Mouse (Mus musculus): ENCODE measurements around the gene Dnajc15. TPM values are rescaled to one million over a fixed set of nuclear protein-coding genes. Genes with fewer than 3 reads are reported as not detected.

The Dnajc15 gene
- polyA plus RNA-seq, 1 experiment from 2014 or later, result 95.3 TPM

GRCm38 (mm10) chr14:77864510-77864909, 10.4 kb downstream of the Dnajc15 start:
- Histone ChIP-seq H3K27ac (no peak overlapping the region), H3K9me3 (ENCODE audit: control insufficient read depth, low read length) (no peaks in the 10 kb centered on the region), H3K4me1 (replicated peaks; ENCODE audit: control insufficient read depth, insufficient read depth, low read length) (0 out of 2 replicates have a peak, but pooled peaks cover 3% of the 10 kb centered on the region), H3K27me3 (ENCODE audit: control insufficient read depth, insufficient read depth, low read length) (no peaks in the 10 kb centered on the region), H3K36me3 (replicated peaks; ENCODE audit: control insufficient read depth, insufficient read depth) (no peaks in the 10 kb centered on the region), H3K4me2 (replicated peaks) (no peak overlapping the region), H3K4me3 (replicated peaks; ENCODE audit: low read length) (no peak overlapping the region), H3K9ac (no peak overlapping the region)
- DNase-seq (ENCODE audit: low spot score) (no peak), ATAC-seq (ENCODE audit: low FRiP score) (no peak)
- 92% methylated on average over 6 of the region's 6 CpGs for WGBS

DNA sequence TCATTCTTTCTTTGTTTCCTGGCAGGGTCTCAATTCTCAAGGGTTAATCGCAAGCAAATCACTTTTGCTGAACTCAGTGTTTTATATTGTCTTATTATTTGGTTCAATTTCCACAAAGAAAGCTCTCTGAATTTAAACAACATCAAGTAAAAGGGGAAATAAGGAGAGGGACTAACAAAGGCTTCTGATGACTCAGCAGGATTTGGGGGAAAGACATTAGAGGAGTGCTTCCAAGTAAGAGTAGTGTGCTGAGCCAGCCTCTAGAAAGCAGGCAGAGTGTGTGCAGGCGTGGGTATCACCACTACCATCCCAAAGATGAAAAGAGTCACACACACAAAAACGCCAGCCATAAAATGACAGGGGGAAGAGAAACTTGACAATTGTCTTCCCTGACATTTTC, 10.9 kb downstream of the Dnajc15 start:
- Histone ChIP-seq H3K36me3 (replicated peaks; ENCODE audit: control insufficient read depth, insufficient read depth) (no peaks in the 10 kb centered on the region), H3K27me3 (ENCODE audit: control insufficient read depth, insufficient read depth, low read length) (no peaks in the 10 kb centered on the region), H3K9ac (0 out of 2 replicates have a peak overlapping the region, but pooled peaks have one; percentile 24), H3K4me3 (replicated peaks; ENCODE audit: low read length) (no peak overlapping the region), H3K27ac (no peak overlapping the region), H3K4me2 (replicated peaks) (no peak overlapping the region), H3K9me3 (ENCODE audit: control insufficient read depth, low read length) (no peaks in the 10 kb centered on the region), H3K4me1 (replicated peaks; ENCODE audit: control insufficient read depth, insufficient read depth, low read length) (0 out of 2 replicates have a peak, but pooled peaks cover 3% of the 10 kb centered on the region)
- ATAC-seq (ENCODE audit: low FRiP score) (no peak), DNase-seq (ENCODE audit: low spot score) (no peak)
- WGBS, result 60% methylated on average over 3 of the region's 3 CpGs

GRCm38 (mm10) chr14:77860841-77861560, 13.9 kb downstream of the Dnajc15 start:
- DNase-seq (ENCODE audit: low spot score) (no peak), ATAC-seq (ENCODE audit: low FRiP score) (no peak)
- H3K36me3 ChIP-seq (replicated peaks; ENCODE audit: control insufficient read depth, insufficient read depth), result no peaks in the 10 kb centered on the region
- no peak overlapping the region for H3K27ac ChIP-seq
- H3K9ac ChIP-seq, result no peak overlapping the region
- WGBS, result 76% methylated on average over 5 of the region's 5 CpGs
- H3K9me3 ChIP-seq (ENCODE audit: control insufficient read depth, low read length), result no peaks in the 10 kb centered on the region
- H3K4me1 ChIP-seq (replicated peaks; ENCODE audit: control insufficient read depth, insufficient read depth, low read length), result 0 out of 2 replicates have a peak, but pooled peaks cover 3% of the 10 kb centered on the region
- no peak overlapping the region for H3K4me2 ChIP-seq (replicated peaks)
- no peaks in the 10 kb centered on the region for H3K27me3 ChIP-seq (ENCODE audit: control insufficient read depth, insufficient read depth, low read length)
- no peak overlapping the region for H3K4me3 ChIP-seq (replicated peaks; ENCODE audit: low read length)

- no peak overlapping the region for H3K9ac ChIP-seq
- no peak overlapping the region for H3K27ac ChIP-seq
- H3K4me3 ChIP-seq (replicated peaks; ENCODE audit: low read length), result no peak overlapping the region
- H3K4me1 ChIP-seq (replicated peaks; ENCODE audit: control insufficient read depth, insufficient read depth, low read length), result 0 out of 2 replicates have a peak, but pooled peaks cover 3% of the 10 kb centered on the region
- no peak for ATAC-seq (ENCODE audit: low FRiP score)
- H3K27me3 ChIP-seq (ENCODE audit: control insufficient read depth, insufficient read depth, low read length), result no peaks in the 10 kb centered on the region
- no peak overlapping the region for H3K4me2 ChIP-seq (replicated peaks)
- no peak for DNase-seq (ENCODE audit: low spot score)
- 91% methylated on average over 1 of the region's 1 CpGs for WGBS
- no peaks in the 10 kb centered on the region for H3K36me3 ChIP-seq (replicated peaks; ENCODE audit: control insufficient read depth, insufficient read depth)
- no peaks in the 10 kb centered on the region for H3K9me3 ChIP-seq (ENCODE audit: control insufficient read depth, low read length)
These were observed 15.0 kb downstream of the Dnajc15 start for GRCm38 (mm10) chr14:77859894-77860293.

DNA sequence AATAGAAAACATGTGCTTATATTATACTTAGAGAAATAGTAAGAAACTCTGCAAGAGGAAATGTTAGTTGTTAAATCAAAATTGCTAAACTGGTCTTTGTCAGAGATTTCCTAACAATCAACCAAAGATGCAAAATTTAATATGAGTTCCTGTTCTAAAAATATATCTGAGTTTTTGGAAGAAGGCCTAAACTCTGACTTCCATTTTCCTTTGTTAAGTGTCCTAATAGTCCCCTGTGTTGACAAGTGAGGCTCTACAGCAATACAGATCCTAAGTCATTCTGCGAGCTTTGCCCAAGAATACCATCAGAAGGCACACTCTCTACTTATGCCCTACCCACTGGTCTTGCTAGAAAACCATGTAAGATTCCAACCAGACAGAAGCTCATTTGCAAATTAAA, 21.0 kb downstream of the Dnajc15 start:
- H3K36me3 ChIP-seq (replicated peaks; ENCODE audit: control insufficient read depth, insufficient read depth), result peaks cover 5% of the 10 kb centered on the region
- no peak for ATAC-seq (ENCODE audit: low FRiP score)
- no peak overlapping the region for H3K9ac ChIP-seq
- H3K9me3 ChIP-seq (ENCODE audit: control insufficient read depth, low read length), result no peaks in the 10 kb centered on the region
- H3K4me2 ChIP-seq (replicated peaks), result no peak overlapping the region
- no peak overlapping the region for H3K4me3 ChIP-seq (replicated peaks; ENCODE audit: low read length)
- no peak for DNase-seq (ENCODE audit: low spot score)
- no peaks in the 10 kb centered on the region for H3K27me3 ChIP-seq (ENCODE audit: control insufficient read depth, insufficient read depth, low read length)
- H3K4me1 ChIP-seq (replicated peaks; ENCODE audit: control insufficient read depth, insufficient read depth, low read length), result no peaks in the 10 kb centered on the region
- H3K27ac ChIP-seq, result no peak overlapping the region
- 95% methylated on average over 1 of the region's 1 CpGs for WGBS

DNA sequence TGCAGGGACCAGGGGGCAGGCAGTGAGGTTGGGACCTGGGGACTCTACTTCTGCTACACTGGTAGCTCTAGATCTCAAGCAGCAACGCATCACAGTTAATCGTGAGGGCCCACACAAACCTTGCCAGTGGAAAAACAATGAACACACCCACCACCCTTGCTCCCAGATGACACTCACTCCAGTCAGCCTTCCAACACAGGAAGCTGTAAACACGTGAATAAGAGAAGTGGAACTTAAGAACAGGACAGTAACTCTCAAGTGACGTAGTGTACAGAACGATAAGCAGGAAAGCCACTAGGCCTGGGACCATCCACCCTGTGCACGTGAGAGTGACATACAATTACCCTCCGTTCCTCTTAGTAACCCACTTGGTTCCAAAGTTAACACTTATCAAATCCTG, 25.1 kb downstream of the Dnajc15 start:
- no peak overlapping the region for H3K4me3 ChIP-seq (replicated peaks; ENCODE audit: low read length)
- H3K27ac ChIP-seq, result no peak overlapping the region
- H3K9ac ChIP-seq, result no peak overlapping the region
- DNase-seq (ENCODE audit: low spot score) (no peak), ATAC-seq (ENCODE audit: low FRiP score) (no peak)
- H3K4me2 ChIP-seq (replicated peaks), result no peak overlapping the region
- no peaks in the 10 kb centered on the region for H3K9me3 ChIP-seq (ENCODE audit: control insufficient read depth, low read length)
- H3K27me3 ChIP-seq (ENCODE audit: control insufficient read depth, insufficient read depth, low read length), result no peaks in the 10 kb centered on the region
- 86% methylated on average over 7 of the region's 7 CpGs for WGBS
- H3K36me3 ChIP-seq (replicated peaks; ENCODE audit: control insufficient read depth, insufficient read depth), result peaks cover 5% of the 10 kb centered on the region
- H3K4me1 ChIP-seq (replicated peaks; ENCODE audit: control insufficient read depth, insufficient read depth, low read length), result no peaks in the 10 kb centered on the region

DNA sequence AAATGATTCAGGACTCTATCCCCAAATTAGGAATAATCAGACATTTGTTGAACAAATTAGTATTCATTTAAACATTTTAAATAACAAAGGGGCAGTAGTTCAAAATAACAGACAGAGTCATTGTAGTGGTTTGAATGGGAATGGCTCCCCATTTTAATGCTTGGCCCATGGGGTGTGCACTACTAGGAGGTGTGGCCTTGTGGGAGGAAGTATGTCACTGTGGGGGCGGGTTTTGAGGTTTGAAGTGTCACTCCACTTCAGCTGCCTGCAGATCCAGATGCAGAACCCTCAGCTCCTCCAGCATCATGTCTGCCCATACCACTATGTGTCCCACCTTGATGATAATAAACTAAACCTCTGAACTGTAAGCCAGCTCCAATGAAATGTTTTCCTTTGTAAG, 26.6 kb downstream of the Dnajc15 start:
- Histone ChIP-seq H3K36me3 (replicated peaks; ENCODE audit: control insufficient read depth, insufficient read depth) (peaks cover 5% of the 10 kb centered on the region), H3K9ac (no peak overlapping the region), H3K27ac (no peak overlapping the region), H3K4me1 (replicated peaks; ENCODE audit: control insufficient read depth, insufficient read depth, low read length) (no peaks in the 10 kb centered on the region), H3K4me2 (replicated peaks) (no peak overlapping the region), H3K27me3 (ENCODE audit: control insufficient read depth, insufficient read depth, low read length) (no peaks in the 10 kb centered on the region), H3K4me3 (replicated peaks; ENCODE audit: low read length) (no peak overlapping the region), H3K9me3 (ENCODE audit: control insufficient read depth, low read length) (no peaks in the 10 kb centered on the region)
- ATAC-seq (ENCODE audit: low FRiP score) (no peak), DNase-seq (ENCODE audit: low spot score) (no peak)
- 88% methylated on average over 1 of the region's 1 CpGs for WGBS

DNA sequence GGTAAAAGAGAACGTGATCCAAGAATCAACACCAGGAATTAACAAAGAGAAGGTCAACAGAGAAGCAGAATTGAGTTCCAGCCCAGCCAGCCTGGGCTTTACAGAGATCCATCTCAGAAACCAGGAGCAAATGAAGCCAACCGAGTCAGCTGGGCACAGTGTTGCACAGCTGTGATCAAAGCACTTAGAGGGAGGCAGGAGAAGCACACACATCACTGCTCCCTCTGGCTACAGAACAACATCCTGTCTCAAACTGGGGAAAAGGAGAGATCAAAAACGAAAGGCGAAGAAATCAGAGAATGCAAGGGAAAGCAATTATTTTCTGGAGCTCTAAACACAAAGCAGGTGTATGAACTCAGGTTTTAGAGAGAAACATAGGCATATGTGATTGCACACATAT, 28.7 kb downstream of the Dnajc15 start:
- H3K4me1 ChIP-seq (replicated peaks; ENCODE audit: control insufficient read depth, insufficient read depth, low read length), result no peaks in the 10 kb centered on the region
- H3K4me3 ChIP-seq (replicated peaks; ENCODE audit: low read length), result no peak overlapping the region
- no peak overlapping the region for H3K27ac ChIP-seq
- H3K9ac ChIP-seq, result no peak overlapping the region
- DNase-seq (ENCODE audit: low spot score) (no peak), ATAC-seq (ENCODE audit: low FRiP score) (no peak)
- 76% methylated on average over 4 of the region's 4 CpGs for WGBS
- no peak overlapping the region for H3K4me2 ChIP-seq (replicated peaks)
- no peaks in the 10 kb centered on the region for H3K27me3 ChIP-seq (ENCODE audit: control insufficient read depth, insufficient read depth, low read length)
- H3K9me3 ChIP-seq (ENCODE audit: control insufficient read depth, low read length), result no peaks in the 10 kb centered on the region
- no peaks in the 10 kb centered on the region for H3K36me3 ChIP-seq (replicated peaks; ENCODE audit: control insufficient read depth, insufficient read depth)

- no peaks in the 10 kb centered on the region for H3K4me1 ChIP-seq (replicated peaks; ENCODE audit: control insufficient read depth, insufficient read depth, low read length)
- no peaks in the 10 kb centered on the region for H3K36me3 ChIP-seq (replicated peaks; ENCODE audit: control insufficient read depth, insufficient read depth)
- DNase-seq (ENCODE audit: low spot score) (no peak), ATAC-seq (ENCODE audit: low FRiP score) (no peak)
- no peaks in the 10 kb centered on the region for H3K9me3 ChIP-seq (ENCODE audit: control insufficient read depth, low read length)
- no peak overlapping the region for H3K4me3 ChIP-seq (replicated peaks; ENCODE audit: low read length)
- no peaks in the 10 kb centered on the region for H3K27me3 ChIP-seq (ENCODE audit: control insufficient read depth, insufficient read depth, low read length)
- H3K9ac ChIP-seq, result no peak overlapping the region
- H3K4me2 ChIP-seq (replicated peaks), result no peak overlapping the region
- WGBS, result 79% methylated on average over 1 of the region's 1 CpGs
- no peak overlapping the region for H3K27ac ChIP-seq
These were observed 29.4 kb downstream of the Dnajc15 start for GRCm38 (mm10) chr14:77845479-77845878.

- Histone ChIP-seq H3K27me3 (ENCODE audit: control insufficient read depth, insufficient read depth, low read length) (no peaks in the 10 kb centered on the region), H3K4me2 (replicated peaks) (no peak overlapping the region), H3K9ac (no peak overlapping the region), H3K9me3 (ENCODE audit: control insufficient read depth, low read length) (no peaks in the 10 kb centered on the region), H3K4me3 (replicated peaks; ENCODE audit: low read length) (no peak overlapping the region), H3K4me1 (replicated peaks; ENCODE audit: control insufficient read depth, insufficient read depth, low read length) (no peaks in the 10 kb centered on the region), H3K36me3 (replicated peaks; ENCODE audit: control insufficient read depth, insufficient read depth) (no peaks in the 10 kb centered on the region), H3K27ac (no peak overlapping the region)
- WGBS, result 78% methylated on average over 6 of the region's 6 CpGs
- DNase-seq (ENCODE audit: low spot score) (no peak), ATAC-seq (ENCODE audit: low FRiP score) (no peak)
These were observed 34.4 kb downstream of the Dnajc15 start for GRCm38 (mm10) chr14:77840574-77840973.
